Mouse (Mus musculus): ENCODE data around the gene Foxp1.

Foxp1 gene

DNA sequence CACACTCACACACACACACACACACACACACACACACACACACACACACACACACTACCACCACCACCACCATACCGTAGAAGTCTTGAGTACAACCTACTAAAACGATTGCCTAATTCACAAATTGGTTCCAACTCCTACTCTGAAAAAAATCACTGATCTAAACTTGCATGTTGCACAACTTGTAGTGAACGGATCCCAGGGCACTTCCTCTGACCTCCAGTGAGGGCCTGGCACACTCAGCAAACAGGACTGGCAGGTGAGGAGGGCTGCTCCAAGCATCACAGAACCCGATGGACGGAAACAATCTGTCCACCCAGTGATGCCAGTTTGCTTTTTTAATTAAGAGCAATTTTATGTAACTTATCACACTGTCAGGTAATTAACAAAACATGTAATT lies 269.7 kb downstream of the Foxp1 start:
- no peak for DNase-seq (ENCODE audit: low read depth, low spot score)
- H3K27me3 ChIP-seq (ENCODE audit: control insufficient read depth, insufficient read depth, low read length, poor library complexity, severe bottlenecking) = no peaks in the 10 kb centered on the region

DNA sequence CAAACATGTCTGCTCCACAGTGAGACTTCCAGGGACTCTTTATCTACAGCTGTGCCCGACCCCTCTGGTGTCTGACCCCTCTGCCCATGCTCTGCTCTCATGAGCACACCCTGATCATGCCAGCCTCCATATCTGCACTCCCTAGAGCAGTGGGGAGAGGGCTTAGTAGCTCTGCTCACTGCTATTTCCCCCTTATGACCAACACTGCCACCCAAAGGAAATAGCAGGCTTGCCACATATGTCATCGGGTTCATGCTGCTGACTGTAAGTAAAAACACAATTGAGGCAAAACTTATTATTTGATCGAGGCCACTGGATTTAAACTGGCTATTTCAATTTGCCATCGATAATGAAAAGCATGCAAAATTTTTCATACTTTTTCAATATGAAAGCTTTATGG lies 270.6 kb downstream of the Foxp1 start:
- H3K27me3 ChIP-seq (ENCODE audit: control insufficient read depth, insufficient read depth, low read length, poor library complexity, severe bottlenecking) = no peaks in the 10 kb centered on the region
- H3K36me3 ChIP-seq (ENCODE audit: control insufficient read depth, insufficient read depth, low read length, poor library complexity, severe bottlenecking) = peaks cover 8% of the 10 kb centered on the region
- DNase-seq (ENCODE audit: low read depth, low spot score) = peak; percentile 52

More for the DNA sequence above, 269.7 kb downstream of the Foxp1 start:
- peaks cover 6% of the 10 kb centered on the region for H3K36me3 ChIP-seq (ENCODE audit: control insufficient read depth, insufficient read depth, low read length, poor library complexity, severe bottlenecking)

DNA sequence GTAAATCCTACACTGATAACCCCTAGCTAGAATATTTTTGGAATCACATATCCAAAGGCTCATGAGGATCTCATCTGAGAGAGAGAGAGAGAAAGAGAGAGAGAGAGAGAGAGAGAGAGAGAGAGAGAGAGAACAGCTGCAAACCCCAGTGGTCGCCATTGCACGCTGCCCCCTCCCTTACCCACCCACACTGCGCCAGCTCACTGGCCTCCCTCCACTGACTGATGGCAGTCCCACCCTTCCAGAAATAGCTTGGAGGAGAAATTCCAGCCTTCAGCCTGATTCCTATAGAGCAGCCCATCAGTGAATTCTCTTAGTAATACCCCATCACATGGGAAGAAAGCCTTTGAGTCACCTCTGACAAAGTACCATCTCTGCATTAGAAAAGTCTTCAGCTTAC lies 271.3 kb downstream of the Foxp1 start:
- H3K27me3 ChIP-seq (ENCODE audit: control insufficient read depth, insufficient read depth, low read length, poor library complexity, severe bottlenecking) = no peaks in the 10 kb centered on the region
- DNase-seq (ENCODE audit: low read depth, low spot score) = no peak
- H3K36me3 ChIP-seq (ENCODE audit: control insufficient read depth, insufficient read depth, low read length, poor library complexity, severe bottlenecking) = peaks cover 5% of the 10 kb centered on the region

DNA sequence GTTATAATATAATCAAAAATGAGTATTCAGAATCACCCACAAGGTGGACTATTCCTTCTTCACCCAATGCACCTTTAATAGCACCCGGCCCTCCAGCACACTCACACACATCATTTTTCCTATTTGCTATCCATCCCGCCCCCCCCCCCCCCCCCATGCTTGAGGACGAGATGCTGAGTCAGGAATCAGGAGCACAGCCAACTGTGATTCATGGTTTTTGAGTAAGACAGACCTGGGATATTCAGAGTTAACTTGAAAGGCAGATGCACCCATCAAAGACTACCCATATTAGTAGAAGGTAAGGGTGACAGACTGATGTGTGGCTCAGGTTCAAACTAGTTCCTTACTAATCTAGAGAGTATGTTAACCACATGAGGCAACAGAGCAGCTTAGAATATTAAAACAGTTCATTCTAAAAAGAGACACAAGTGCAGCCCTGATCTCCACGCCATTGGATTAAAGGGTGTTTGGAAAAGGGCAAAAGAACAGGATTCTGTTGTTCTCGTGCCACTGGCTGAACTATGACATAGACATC lies 273.0 kb downstream of the Foxp1 start:
- no peak for DNase-seq (ENCODE audit: low read depth, low spot score)
- no peaks in the 10 kb centered on the region for H3K27me3 ChIP-seq (ENCODE audit: control insufficient read depth, insufficient read depth, low read length, poor library complexity, severe bottlenecking)

DNA sequence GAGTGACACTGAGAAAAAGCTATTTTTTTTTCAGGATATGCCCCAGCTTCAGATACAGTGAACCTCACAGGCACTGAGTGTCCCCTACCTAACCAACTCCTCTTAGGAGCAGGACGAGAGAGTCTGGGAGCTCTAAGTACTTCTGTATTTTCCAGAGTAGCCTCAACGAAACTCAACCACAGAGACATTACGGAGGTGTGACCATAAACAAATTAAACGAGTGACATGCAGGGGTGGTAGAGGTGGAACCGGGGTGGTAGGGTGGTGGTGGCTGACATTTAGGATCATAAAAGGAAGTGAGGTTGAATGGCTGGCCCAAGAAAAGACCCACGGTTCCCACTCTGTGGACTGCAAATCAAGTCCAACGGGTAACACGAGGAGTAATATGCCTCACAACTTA lies 274.1 kb downstream of the Foxp1 start:
- Histone ChIP-seq H3K36me3 (ENCODE audit: control insufficient read depth, insufficient read depth, low read length, poor library complexity, severe bottlenecking) (peaks cover 3% of the 10 kb centered on the region), H3K27me3 (ENCODE audit: control insufficient read depth, insufficient read depth, low read length, poor library complexity, severe bottlenecking) (no peaks in the 10 kb centered on the region)
- peak; percentile 73 for DNase-seq (ENCODE audit: low read depth, low spot score)

More for the DNA sequence above, 273.0 kb downstream of the Foxp1 start:
- H3K36me3 ChIP-seq (ENCODE audit: control insufficient read depth, insufficient read depth, low read length, poor library complexity, severe bottlenecking) = peaks cover 5% of the 10 kb centered on the region

DNA sequence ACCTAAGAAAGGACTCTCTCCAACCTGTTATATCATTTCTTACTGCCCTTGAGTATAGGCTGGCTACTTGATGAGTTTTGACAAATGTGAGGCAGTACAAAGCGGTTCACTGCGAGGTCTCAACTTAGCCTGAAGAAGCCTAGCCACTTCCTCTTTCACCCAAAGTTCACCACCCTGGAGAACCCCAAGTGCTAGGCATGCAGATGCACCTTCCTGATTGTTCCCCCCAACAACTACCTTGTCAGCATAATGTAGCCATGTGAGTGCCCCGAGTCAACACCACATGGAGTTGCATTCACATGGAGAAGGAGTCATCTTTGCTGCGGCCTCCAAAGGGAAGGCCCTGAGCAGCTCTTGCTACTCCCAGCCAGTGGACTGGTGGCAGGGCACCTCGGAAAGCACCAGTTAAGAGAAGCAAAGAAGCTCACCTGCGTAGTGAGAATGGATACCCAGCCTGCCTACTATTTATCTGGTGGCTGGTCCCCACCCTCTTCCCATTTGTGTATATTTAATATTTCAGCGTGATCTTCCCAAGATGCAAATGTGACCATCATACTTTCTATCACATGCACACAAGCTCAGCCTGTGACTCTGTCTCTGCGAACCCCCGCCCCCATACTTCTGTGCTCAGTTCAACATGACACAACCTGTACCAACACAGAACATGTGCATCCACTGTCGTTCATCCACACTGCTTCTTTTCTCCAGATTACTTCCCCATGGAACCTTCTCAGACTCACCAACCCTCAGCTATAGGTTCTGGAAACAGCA lies 280.7 kb downstream of the Foxp1 start:
- peak; percentile 85 for DNase-seq (ENCODE audit: low read depth, low spot score)
- H3K27me3 ChIP-seq (ENCODE audit: control insufficient read depth, insufficient read depth, low read length, poor library complexity, severe bottlenecking) = no peaks in the 10 kb centered on the region
- H3K36me3 ChIP-seq (ENCODE audit: control insufficient read depth, insufficient read depth, low read length, poor library complexity, severe bottlenecking) = peaks cover 7% of the 10 kb centered on the region

DNA sequence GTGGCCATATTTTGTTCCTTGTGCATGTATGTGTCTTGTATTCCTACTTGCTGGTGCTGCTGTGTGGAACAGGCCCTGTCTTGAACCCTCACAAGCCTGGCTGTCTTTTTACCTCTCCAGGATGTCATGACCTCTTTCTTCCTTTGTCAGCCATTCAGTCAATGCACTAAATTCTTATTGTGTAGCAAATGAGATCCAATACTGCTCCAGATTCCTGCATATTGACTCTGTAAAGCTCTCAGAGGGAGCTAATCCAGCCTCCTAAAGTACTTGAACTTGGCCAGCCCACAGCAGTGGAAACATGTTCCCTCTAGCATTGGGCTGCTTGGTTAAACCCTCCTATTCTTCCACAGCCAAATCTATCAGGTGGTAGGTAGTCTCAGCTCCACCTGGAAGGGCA lies 281.8 kb downstream of the Foxp1 start:
- H3K36me3 ChIP-seq (ENCODE audit: control insufficient read depth, insufficient read depth, low read length, poor library complexity, severe bottlenecking) = peaks cover 7% of the 10 kb centered on the region
- DNase-seq (ENCODE audit: low read depth, low spot score) = no peak
- H3K27me3 ChIP-seq (ENCODE audit: control insufficient read depth, insufficient read depth, low read length, poor library complexity, severe bottlenecking) = no peaks in the 10 kb centered on the region

DNA sequence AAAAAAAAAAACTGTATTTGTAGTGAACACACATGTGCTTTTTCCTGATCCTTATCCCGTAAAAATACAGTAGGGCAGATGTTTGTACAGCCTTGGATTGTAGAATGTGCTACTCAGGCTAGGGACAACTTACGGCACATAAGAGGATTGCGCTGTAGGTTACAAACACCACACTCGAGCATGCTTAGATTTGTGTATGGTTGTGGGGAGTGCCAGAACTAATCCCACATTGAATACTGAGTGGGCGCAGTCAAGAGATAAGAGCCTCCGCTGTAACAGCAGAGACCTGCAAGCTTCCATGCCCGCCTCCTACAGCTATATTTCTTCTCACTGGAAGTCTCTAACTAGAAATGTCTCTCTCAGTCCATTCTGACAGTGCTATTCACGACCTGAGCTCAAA lies 286.9 kb downstream of the Foxp1 start:
- Histone ChIP-seq H3K27me3 (ENCODE audit: control insufficient read depth, insufficient read depth, low read length, poor library complexity, severe bottlenecking) (no peaks in the 10 kb centered on the region), H3K36me3 (ENCODE audit: control insufficient read depth, insufficient read depth, low read length, poor library complexity, severe bottlenecking) (peaks cover 23% of the 10 kb centered on the region)
- DNase-seq (ENCODE audit: low read depth, low spot score) = no peak

DNA sequence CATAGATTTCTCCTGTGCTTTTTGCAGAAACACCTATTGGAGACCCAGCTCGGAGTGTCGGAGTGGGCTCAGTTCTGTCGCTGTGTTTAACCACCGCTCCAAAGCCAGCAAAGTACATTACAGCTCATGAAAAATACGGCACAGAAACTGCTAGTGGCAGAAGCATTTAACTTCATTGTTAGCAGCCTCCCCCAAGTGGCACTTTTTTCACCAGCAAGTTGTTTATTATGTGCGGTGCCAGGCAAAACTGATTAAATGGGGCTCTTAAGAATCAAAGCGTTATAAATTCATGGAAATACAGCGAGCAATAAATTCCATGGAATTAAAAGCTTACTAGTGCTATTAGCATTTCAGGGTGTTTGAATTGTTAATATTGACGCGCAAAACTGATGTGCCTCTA lies 289.1 kb downstream of the Foxp1 start:
- Histone ChIP-seq H3K36me3 (ENCODE audit: control insufficient read depth, insufficient read depth, low read length, poor library complexity, severe bottlenecking) (peaks cover 22% of the 10 kb centered on the region), H3K27me3 (ENCODE audit: control insufficient read depth, insufficient read depth, low read length, poor library complexity, severe bottlenecking) (no peaks in the 10 kb centered on the region)
- no peak for DNase-seq (ENCODE audit: low read depth, low spot score)

DNA sequence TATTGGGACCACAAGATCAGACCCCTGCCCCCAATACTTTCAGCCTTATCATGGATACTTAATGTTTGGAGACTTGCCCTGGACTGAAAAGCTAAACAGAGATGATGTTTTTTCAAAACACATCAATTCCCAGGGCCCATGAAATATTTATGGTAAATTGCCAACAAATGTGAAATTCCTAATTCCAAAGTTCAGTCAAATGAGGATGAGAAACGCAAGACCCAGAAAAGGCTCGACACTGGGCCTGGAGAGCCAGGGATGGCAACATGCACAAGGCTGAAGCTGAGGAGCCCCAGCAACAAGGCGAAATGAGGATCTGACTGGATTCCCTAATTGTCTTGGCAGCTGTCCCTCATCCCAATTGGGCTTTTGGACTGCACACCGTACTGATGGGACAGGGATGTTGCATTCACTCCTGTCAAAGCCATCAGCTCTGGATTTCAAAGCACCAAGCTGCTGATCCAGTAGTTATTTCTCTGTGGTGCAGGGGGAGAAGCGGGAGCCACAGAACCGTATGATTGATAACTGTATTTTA lies 294.1 kb downstream of the Foxp1 start:
- Histone ChIP-seq H3K27me3 (ENCODE audit: control insufficient read depth, insufficient read depth, low read length, poor library complexity, severe bottlenecking) (no peaks in the 10 kb centered on the region), H3K36me3 (ENCODE audit: control insufficient read depth, insufficient read depth, low read length, poor library complexity, severe bottlenecking) (peaks cover 10% of the 10 kb centered on the region)
- DNase-seq (ENCODE audit: low read depth, low spot score) = no peak

DNA sequence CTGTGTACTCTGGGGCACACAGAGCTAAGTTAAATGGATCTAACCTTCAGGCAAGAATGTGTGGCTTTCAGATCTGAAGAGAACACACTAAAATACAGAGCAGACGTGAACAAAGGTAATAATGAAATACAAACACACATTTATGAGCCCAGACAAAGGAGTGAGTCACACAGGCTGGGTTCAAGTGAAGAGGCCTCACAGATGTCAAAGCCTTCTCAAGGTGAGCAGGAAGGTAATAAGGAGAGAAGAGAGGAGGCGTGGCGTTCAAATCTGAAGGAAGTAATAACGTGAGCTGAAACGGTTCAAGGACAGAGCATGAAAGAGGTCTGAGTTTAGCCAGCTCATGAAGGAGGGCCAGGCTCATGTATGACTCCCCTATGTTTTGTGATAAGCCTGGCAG lies 301.4 kb downstream of the Foxp1 start:
- Histone ChIP-seq H3K36me3 (ENCODE audit: control insufficient read depth, insufficient read depth, low read length, poor library complexity, severe bottlenecking) (peaks cover 2% of the 10 kb centered on the region), H3K27me3 (ENCODE audit: control insufficient read depth, insufficient read depth, low read length, poor library complexity, severe bottlenecking) (no peaks in the 10 kb centered on the region)
- no peak for DNase-seq (ENCODE audit: low read depth, low spot score)

DNA sequence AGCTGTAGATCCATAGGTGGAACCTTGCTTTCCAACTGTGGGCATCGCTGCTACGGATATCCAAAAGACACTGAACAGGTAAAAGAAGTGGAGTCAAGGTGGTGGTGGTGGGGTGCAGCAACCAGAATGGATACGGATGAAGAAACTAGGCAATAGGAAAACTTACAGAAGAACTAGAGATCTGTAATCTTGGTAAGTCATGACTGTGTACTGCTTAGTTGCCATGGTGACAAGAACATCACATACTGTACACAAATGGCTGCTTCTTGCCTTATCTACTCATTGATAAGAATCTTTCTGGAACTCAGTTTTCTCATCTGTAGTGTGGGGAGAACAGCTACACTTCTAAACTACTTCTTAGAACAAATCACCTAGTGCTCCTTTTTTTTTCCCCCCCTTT lies 302.0 kb downstream of the Foxp1 start:
- Histone ChIP-seq H3K36me3 (ENCODE audit: control insufficient read depth, insufficient read depth, low read length, poor library complexity, severe bottlenecking) (peaks cover 2% of the 10 kb centered on the region), H3K27me3 (ENCODE audit: control insufficient read depth, insufficient read depth, low read length, poor library complexity, severe bottlenecking) (no peaks in the 10 kb centered on the region)
- DNase-seq (ENCODE audit: low read depth, low spot score) = peak; percentile 41

DNA sequence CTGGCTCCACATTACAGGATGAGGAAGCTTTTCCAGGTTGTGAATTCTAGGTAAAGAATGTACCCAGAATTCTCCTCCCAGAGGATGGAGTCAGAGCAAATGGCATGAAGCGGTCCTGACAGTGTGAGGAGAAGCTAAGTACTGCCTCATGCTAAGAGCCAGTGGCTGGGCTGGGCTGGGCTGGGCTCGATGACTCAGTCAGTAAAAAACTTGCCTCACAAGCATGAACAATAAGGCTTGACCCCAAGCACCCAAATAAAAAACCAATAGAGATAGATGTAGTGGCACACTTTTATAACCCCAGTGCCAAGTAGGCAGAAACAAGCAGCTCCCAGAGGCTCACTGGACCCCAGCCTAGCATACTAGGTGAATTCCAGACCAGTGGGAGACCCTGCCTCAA lies 304.7 kb downstream of the Foxp1 start:
- Histone ChIP-seq H3K36me3 (ENCODE audit: control insufficient read depth, insufficient read depth, low read length, poor library complexity, severe bottlenecking) (peaks cover 6% of the 10 kb centered on the region), H3K27me3 (ENCODE audit: control insufficient read depth, insufficient read depth, low read length, poor library complexity, severe bottlenecking) (no peaks in the 10 kb centered on the region)
- no peak for DNase-seq (ENCODE audit: low read depth, low spot score)

DNA sequence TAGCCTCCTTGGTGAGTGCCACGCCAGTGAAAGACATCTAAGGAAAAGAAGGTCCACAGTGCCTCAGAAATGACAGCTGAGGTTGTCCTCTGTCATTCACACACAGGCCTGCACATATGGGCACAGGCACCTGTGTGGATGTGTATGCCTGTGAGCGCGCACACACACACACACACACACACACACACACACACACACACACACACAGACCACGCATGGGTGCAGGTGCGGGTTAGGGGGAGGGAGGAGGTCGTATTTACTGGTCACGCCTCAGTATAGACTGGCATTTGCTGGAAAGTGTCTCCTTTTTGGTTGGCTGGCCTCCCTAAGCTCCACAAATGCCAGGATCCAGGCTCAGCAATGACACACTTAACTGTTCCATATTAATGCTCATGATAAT lies 305.4 kb downstream of the Foxp1 start:
- no peak for DNase-seq (ENCODE audit: low read depth, low spot score)

DNA sequence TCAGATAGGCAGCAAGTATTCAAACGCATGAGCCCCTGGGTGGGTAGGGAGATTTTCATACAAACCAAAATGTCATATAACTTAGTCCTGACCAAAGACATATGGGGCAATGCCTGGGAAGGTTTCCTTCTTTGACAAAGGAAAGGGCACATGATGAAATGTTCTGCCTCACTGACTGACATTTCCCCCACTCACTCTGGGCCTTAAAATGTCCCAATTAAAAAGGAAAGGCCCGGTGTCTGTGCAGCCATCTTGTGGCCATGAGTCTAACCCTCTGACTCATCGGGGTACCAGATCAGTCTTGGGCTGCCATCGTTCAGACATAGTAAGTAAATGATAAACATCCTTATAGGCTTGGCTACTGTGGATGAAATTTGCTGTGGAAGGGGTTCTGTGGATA lies 310.1 kb downstream of the Foxp1 start:
- DNase-seq (ENCODE audit: low read depth, low spot score) = no peak
- Histone ChIP-seq H3K36me3 (ENCODE audit: control insufficient read depth, insufficient read depth, low read length, poor library complexity, severe bottlenecking) (peaks cover 7% of the 10 kb centered on the region), H3K27me3 (ENCODE audit: control insufficient read depth, insufficient read depth, low read length, poor library complexity, severe bottlenecking) (no peaks in the 10 kb centered on the region)

More for the DNA sequence above, 305.4 kb downstream of the Foxp1 start:
- H3K27me3 ChIP-seq (ENCODE audit: control insufficient read depth, insufficient read depth, low read length, poor library complexity, severe bottlenecking) = no peaks in the 10 kb centered on the region
- H3K36me3 ChIP-seq (ENCODE audit: control insufficient read depth, insufficient read depth, low read length, poor library complexity, severe bottlenecking) = peaks cover 6% of the 10 kb centered on the region

Data from splenic B cell, adult 2 months (primary cell).